Mouse (Mus musculus) stomach, postnatal 0 days (tissue): ENCODE measurements around the gene Filip1.

Experiments
- CTCF ChIP-seq: IDR thresholded peaks from 2 replicates; pipeline ENCODE4 v1.5.1; 2016; ENCODE audit warnings: antibody characterized with exemption, low read depth, mild to moderate bottlenecking, moderate library complexity
- EP300 ChIP-seq: optimal IDR thresholded peaks from 2 replicates; pipeline ENCODE3; 2016; ENCODE audit warnings: antibody characterized with exemption

DNA sequence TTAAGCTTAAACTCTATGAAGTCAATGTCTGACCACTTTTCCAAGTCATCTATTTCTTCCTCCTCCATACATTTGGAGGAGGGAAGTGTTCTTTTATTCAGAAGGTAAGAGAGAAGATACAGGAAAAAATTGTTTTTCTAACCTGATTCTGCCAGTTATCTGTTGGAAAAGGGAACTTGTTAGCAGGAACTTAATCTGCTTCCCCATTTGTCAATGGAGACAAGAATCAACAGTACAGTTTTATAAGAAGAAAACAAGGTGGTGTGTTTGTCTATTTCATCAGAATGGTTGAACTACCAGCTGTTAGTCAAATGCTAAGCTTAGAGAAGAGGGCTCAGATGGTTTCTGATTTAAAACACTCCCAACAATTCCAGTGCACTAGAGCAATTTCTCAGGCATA lies 165.6 kb downstream of the Filip1 start:
- no peak for TF ChIP-seq CTCF
- no peak for TF ChIP-seq EP300
